Mouse (Mus musculus) layer of hippocampus, adult 9-10 months (tissue): ENCODE data around the gene Fyn.

Source experiments
- DNase-seq: peaks from one replicate; pipeline ENCODE4 v3.0.0; 2022; ENCODE audit warnings: low spot score

Fyn gene

DNA sequence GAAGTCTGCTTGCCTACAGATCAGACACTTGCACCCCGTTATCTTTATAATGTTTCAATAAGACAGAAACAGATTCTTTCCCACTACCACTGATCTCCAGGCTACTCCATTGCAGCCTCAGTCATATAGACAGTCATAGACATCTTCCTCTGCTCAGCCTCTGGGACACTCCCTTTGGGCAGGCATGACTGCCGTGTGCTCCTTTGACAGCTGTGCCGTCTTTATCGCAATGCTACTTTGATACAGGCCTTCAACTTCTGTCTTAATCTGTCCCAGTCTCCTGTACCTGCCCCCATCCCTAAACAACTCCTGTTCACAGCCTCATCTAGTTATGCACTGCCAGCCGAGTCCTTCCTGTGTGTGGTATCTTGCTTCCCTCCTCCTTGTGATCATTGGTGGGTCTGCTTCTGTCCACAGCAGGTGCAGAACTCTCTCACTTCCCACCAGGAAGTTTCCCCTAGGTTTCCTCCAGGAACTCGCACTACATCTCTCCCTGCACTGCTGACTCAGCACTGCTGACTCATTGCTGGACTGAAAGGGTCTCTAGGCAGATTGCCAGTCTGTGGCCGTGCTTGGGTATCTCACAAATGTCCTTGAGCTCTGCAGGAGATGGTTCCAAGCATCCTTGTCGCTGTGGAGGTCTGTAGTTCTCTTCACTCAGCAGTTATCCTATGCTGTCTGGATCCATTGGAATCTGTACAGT is 43.4 kb downstream of the Fyn start:
- DNase-seq: no peak

DNA sequence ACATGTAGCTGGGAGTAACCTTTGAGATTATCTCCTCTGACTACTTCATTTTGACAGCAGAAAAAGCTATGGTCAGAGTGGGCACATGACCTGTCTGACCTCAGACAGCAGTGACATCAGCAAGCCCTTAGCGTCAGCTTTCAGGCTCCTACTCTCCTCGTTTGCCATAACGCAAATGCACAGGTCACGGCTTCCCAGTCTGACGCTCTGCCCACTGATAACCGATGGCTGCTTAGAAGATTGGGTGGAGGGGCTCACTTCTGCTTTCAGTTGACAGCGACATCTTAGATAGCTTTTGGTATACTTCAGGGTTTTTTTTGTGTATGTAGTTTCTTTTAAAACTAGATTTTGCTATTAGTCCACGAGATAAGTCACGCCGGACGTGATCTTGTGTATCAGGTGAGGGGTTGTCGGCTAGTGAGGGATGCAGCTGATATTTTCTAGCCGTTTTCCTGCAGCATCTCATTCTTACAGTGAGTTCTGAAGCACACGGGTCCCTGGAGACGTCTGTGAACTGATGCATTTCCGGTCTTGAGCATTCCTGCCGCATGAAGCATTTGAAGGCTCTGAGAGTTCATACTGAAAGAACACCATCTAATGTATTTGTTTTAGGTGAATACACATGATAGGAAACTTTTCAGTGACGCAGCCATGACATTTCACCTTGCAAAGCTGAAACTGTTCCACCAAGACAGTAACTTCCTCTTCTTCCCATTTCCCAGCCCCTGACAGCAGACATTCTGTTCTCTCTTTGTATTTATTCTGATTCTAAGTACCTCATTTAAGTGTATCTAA is 44.4 kb downstream of the Fyn start:
- DNase-seq: no peak

DNA sequence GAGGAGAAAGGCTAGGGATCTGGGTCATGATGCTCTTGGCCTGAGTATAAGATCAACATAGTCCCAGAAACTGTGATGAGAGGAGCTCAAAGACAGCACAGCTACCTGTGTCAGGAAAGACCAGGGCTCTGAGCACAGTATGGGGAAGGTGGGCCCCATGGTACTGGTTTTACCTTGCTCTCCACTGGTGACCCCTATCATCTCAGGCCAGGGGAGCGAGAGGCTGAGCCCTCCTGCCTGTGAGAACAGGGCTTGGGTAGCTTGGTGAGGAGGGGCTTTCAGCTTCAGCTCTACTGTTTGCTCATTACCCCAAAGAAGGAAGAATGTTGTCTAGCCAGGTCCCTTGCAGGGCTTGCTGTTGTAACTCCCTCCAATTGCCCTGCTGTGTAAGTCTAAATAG is 45.4 kb downstream of the Fyn start:
- DNase-seq: no peak

DNA sequence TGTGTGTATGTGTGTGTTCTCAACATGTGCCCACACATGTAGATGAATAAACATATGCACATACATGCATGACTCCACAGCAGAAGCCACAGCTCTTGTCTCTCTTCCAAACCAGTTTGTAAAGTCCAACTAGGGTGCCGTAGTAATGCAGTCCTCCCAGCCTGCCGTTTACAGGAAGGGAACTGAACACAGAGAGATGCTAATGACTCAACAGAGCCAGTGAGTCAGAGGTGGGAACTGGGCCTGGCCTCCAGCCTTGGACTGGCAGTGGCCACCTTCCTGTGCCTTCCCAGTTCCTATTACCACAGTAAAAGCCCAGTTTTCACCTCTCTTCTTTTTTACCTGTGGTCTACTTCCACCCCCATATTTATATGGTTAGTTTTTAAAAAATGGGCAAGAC is 46.9 kb downstream of the Fyn start:
- DNase-seq: no peak

DNA sequence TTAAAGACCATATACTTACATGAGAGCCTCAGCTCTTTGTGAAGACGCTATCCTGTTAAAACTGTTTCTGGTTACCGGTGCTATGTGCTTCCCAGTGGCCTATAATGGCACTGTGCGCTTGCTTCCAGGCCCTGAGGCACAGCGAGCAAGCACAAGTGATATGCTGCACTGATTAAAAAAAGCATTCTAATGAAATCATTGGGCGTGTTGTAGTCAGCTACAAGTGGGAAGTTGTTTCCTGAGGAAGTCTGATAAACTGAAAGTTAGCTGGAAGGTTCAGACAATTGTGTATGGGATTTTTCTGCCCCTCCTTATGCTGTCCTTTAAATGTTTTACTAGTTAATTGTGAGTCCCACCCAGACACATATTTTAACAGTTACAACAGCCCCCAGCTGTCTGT is 49.0 kb downstream of the Fyn start:
- no peak for DNase-seq

DNA sequence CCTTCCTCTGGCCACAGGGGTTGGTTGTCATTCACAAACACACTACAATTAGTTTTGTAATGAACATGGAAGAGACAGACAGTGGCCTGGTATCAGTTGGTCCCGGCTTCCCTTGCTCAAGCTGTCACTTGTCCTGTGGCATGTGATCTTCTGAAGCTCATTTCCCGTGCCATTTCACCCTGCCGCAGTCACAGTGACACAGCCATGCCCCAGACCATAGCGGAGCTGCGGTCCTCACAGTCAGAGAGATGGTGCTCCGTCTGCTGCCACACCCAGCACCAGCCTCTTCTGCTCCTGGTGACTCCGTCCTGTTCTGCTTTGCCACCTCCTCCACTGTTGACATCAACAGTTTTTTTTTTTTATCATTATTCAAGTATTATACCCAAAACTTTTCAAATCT is 49.7 kb downstream of the Fyn start:
- no peak for DNase-seq

DNA sequence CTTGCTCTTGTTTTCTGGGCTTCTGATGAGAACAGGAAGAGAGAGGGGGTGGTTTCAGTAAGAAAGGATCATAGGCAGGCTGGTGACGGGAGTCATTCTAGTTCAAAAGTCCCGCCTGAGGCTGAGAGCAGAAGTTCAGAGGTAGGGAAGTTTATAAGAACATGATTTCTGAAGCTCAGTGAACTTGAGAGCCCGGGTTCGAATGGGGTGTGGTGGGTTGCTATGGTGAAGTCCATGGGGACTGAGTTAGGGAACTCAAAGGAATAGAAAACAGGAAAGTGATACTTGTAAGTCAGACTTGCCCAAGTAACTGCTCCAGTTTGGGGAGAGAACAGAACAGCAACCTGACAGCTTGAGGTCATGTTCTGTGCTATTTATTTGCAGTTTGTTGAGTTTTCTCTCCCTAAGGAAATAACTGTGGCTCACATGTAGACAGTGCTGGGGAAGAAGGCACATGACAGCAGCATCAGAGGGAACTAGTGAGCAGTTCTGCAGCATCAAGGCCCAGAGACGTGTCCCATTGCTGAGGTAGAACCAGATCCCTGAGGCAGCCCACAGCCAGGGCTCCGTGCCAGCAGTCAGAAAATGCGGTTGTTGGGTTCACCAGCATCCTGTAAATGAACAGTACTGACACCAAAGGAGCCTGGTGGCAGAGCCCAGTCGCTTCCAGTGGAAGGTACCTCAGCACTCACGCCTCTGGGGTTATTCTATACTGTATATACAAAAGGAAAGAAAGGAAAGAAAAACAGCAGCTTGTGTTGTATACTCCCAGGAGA is 52.4 kb downstream of the Fyn start:
- DNase-seq: no peak

DNA sequence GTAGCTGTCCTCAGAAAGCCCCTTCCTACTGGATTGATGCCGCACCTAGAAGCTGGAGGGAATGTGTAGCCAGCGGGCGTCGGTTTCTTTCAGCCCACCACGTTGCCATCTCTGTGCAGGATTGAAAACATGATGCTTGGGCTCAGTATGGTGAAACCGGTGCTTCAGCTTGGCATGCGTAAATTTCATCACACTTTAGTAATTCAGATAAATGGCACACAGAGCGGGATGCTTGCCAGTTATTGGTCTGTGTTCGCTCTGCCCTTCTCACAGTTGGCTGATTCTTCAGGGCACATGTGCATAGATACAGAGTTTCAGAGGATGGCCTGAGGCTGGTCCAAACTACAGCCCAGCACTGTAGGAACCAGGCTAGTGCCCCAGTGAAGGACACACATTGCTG is 53.1 kb downstream of the Fyn start:
- no peak for DNase-seq

DNA sequence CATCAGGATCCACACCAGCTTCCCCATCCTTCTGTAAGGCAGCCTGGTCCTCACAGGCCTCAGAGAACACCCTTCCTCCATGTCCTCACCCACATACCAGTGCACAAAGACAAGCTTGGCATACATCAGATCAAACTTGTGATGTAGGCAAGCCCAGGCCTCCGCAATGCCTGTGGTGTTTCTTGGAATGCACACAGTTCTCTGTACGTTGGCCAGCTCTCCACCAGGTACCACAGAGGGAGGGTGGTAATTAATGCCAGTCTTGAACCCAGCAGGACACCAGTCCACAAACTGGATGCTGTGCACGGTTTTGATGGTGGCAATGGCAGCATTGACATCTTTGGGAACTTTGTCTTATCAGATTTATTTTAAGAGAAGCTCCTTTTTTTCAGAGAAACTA is 56.0 kb downstream of the Fyn start:
- DNase-seq: no peak

DNA sequence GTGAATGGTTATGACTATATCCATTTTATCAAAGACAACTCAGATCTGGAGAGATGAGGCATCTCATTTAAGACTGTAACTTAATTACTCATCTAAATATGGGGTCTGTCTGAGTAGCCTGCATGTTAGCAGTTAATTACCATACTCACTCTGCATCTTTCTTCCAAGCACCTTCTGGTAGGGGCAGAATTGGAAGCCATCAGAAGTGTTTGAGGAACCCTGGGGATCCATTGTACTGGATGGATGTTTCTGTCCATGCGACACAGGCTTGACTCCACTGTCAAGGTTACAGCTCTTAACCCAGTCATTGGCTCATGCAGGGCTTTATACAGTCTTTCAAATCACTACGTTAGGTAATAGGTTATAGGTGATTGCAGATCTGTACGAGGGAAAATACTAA is 57.4 kb downstream of the Fyn start:
- DNase-seq: no peak

DNA sequence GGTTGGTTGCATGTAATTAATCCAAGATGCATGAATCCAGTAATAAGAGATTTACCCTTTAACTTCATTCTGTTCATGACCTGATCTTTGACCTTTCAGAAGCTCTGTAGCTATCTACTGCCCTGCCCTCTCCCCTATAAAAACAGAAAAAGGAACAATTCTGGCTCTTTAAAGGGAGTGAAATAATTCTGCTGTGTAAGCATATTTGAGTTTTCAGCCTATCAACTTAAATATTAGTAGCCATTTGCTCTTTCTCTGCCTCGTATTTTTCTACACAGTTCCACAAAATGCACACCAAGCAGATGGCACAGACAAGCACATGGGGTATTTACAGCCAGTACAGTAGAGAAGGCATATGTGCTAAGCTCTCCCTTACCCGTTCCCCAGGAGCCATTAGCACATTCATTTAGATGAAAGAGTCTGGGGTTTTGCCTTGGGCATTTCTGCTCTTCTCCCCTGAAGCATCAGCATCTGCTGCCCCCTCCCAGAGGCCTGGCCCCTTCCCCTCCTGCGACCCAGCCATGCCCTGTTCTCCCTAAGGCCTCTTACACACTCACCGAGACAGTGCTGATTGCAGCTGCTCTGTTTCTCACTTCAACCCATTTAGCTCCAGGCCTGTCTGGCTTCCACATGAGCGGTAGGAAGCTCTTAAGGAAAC is 58.3 kb downstream of the Fyn start:
- DNase-seq: no peak

DNA sequence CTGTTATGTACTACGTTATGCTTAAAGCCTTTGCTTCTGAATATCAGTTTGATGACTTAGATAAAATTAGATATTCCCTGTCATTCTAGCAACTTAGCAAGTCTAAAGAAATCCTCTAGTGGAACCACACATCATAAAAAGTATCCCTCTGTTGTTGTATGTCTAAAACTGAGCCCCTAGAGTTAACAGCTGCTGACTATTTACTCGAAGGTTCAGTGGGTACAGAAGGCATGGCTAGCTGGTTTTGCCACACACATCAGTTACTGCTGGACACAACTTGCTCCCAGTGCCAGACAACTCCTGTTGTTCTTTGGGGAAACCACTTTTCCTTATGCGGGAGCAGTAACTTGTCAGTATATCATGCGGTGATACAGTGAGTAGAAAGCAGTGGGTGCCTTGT is 61.0 kb downstream of the Fyn start:
- DNase-seq: no peak

DNA sequence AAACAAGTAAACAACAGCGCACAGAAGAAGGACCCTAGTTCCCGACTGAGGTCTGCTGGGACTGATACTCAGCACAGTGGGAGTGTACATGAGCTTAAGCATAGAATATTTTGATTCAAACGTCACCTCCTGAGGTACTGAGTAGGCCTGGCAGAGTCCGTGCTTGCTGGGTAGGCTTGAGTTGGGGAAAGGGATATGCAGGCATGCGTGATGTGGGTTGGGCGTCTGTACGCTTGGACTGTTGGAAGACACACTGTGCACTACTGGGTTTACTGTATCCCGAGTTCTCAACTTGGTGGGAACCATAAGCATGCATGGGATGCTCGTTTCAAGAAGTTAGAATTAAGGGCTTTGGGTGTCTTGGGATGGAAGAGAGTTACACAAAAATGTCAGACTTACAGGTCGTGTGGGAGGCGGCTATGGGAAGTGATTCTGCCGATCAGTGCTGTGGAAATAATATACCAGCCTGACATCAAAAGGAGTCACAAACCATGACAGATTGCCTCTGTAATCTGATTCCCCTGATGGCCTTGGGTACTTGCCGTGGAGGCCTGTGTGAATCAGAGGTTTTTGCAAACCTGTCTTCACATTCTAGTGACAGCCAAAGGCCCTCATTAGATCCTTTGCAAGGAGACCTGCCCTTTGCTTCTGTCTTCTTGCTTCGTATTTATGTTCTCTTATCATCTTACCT is 61.6 kb downstream of the Fyn start:
- DNase-seq: no peak

DNA sequence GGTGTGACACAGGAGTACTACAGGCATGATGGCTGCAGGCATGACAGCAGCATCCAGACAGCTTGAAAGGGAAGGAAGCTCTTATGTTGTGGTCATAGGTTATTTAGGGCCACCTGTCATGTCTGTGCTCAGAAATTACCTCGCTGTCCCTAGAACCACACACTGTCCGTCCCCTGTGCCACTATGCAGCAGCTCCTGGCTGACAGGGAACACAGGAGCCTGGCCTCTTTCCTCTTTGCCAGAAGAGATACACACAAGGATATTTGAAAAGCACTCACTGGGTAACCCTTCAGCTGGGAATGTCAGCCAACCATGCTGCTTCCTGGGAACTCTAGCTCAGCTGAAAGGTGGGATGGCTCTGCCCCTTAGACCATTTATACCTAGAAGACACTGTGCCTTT is 62.6 kb downstream of the Fyn start:
- DNase-seq: no peak

DNA sequence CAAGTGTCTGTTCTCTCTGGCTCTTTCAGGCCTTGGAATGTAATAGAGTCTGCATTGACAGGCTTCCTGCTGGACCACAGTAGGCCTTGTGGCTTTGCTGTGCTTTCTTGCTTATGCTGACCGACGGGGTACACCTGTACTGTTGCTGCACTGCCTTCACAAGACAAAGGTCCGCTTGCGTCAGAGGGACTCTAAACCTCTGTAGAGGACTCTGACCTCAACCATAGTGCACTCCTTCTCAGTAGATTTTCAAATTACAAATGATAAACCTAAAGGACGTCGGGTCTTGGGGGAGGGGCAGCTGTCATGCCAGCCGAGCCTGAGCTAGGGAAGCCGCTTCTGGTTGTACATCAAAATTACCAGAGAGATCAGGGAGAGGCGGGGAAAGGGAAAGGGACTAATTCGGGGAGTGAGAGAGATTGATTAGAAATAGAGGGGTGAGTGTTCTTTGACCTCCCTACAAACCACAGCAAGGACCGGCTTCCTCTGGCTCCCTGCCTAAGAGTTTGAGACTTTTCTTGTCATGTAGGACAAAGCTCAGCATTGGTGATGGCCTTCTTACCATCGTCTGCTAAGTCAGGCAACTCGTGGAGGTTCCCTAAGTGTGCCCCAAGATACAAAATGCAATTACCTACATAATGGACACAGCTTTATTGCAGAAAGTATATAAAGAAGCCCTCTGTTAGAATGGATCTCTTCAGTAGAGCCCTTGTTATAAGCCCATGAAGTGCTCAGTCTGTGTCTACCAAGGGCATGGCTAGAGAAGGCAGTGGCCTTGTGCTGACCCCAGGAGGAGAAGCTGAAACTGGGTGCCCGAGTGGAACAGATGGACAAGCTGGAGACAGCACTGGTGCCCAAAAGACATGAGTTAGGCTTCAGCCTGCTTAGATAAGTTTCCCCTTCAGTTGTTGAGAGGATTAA is 64.3 kb downstream of the Fyn start:
- no peak for DNase-seq

DNA sequence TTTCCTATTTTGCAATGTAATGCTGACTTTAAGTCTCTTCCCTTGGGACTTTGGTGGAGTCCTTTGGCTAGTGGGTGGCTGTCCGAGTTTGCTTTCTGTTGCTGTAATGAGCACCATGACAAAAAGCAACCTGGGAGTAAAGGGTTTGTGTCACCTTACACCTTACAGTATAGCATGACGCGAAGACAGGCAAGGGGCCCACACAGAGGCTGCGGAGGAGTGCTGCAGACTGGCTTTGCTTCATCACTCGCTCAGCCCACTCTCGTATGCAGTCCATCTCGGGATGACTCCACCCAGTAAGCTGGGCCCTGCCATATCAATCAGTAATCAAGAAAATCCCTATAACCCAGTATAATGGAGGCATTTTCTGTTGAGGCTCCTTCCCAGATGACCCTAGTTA is 65.2 kb downstream of the Fyn start:
- no peak for DNase-seq

DNA sequence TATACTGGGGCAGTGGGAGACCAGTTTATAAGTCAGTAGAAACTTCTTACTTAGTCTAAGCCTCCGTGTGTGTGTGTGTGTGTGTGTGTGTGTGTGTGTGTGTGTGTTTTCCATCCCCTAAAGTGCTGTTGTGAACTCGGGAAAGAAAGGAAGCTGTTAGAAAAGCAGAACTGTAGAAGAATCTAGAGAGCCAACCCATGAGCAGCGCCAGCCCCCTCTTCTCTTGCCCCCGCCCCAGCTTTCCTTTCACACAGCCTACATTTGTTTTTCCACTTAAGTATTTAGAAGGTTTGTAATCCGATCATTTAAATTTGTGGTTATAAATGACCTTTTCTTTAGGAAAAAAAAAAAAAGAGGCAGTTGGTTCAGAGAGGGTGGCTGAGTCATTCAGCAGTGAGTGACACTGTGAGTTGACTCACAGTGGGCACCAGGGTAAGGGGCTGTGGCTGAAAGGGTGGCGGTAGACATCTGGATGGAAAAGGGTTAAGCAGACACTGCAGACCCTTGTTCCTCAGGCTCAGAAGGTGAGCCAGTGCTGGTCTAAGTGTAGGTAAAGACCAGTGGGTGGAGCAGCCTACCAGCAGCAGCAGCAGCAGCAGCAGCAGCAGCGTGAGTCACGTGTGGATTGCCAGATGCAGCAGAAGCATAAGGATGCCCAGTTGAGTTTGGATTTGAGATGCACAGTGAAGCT is 66.2 kb downstream of the Fyn start:
- DNase-seq: no peak

DNA sequence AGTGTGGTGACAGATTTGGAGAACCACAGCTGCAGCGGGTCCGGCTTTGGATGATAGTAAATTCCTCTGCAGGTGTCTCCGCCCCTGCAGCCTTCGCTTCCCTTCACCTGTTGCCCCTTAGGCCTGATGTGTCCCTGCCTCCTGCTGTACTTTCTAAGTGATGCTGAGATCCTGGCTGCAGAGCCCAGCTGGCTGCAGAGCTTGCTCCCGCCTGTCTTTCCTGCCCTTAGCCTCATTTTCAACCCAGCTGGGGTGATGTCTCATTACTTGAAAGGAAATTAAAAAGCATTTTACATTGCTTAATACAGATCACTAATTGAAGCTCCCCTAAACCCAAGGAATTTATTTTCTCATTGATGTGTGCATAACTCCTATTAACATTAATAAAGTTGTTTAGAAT is 70.2 kb downstream of the Fyn start:
- DNase-seq: no peak

DNA sequence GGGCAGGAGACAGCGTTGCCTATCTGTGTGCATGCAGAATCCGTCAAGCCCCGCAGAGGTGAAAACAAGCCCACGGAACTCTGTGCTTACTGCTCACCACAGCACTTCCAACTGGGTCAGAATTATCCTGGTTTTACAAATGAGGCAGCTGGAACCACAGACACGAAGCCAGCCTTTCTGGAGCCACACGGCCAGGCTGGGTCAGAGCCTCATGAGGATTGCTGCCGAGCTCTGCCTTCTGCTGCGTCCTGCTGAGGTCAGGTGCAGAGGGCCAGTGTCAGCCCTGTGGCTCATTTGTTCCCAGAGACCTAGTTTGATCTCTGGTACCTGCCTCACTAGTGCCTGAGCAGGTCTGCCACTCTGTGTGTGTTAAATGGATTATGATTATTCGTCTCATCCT is 71.9 kb downstream of the Fyn start:
- no peak for DNase-seq

DNA sequence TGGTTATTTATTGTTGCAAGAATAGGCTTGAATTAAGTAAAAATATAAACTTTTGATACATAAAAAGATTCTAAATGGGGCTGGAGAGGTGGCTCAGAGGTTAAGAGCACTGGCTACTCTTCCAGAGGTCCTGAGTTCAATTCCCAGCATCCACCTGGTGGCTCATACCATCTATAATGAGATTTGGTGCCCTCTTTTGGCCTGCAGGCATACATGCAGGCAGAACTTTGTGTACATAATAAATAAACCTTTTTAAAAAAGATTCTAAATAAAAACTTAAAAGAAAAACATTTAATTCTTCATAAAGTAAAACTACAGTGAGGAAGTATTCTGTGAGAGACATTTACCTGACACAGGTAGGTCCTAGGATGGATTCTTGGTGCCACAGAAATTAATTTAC is 73.0 kb downstream of the Fyn start:
- no peak for DNase-seq
